Mouse (Mus musculus) heart, embryonic 15.5 days (tissue): ENCODE measurements around the gene Mcidas. TPM values are rescaled to one million over a fixed set of nuclear protein-coding genes. Genes with fewer than 3 reads are reported as not detected.
"Not testable (repeated sequence)": the region's sequence is repeated elsewhere in the genome, so short reads cannot be mapped to it uniquely, and the experiment has no call there.

Source experiments
- ATAC-seq: fragments of 200-750 bp; cut with Nextera tagmentation; replicated peaks from 2 replicates; pipeline ENCODE4 v1.8.0; 2017; ENCODE audit warnings: low read depth, moderate TSS enrichment; ENCODE audit not compliant: insufficient number of reproducible peaks, insufficient read depth, low FRiP score
- H3K27ac ChIP-seq: fragments of 300-500 bp; sonication (generic); 2 replicates; pipeline ENCODE4 v1.5.1; 2015; ENCODE audit warnings: mild to moderate bottlenecking, inconsistent platforms
- H3K27me3 ChIP-seq: fragments of 300-500 bp; sonication (generic); 2 replicates; pipeline ENCODE4 v1.6.1; 2015; ENCODE audit warnings: inconsistent platforms
- H3K36me3 ChIP-seq: fragments of 300-500 bp; sonication (generic); 2 replicates; pipeline ENCODE4 v1.6.1; 2015; ENCODE audit warnings: mild to moderate bottlenecking, inconsistent platforms
- H3K4me1 ChIP-seq: fragments of 300-500 bp; sonication (generic); replicated peaks from 2 replicates; pipeline ENCODE4 v1.6.1; 2015; ENCODE audit warnings: inconsistent platforms
- H3K4me2 ChIP-seq: fragments of 300-500 bp; sonication (generic); 2 replicates; pipeline ENCODE4 v1.6.1; 2015; ENCODE audit warnings: inconsistent platforms, mild to moderate bottlenecking, moderate library complexity
- H3K4me3 ChIP-seq: fragments of 300-500 bp; sonication (generic); 2 replicates; pipeline ENCODE4 v1.5.1; 2015; ENCODE audit warnings: mild to moderate bottlenecking, inconsistent platforms
- H3K9ac ChIP-seq: fragments of 300-500 bp; sonication (generic); 2 replicates; pipeline ENCODE4 v1.6.1; 2015; ENCODE audit warnings: mild to moderate bottlenecking, inconsistent platforms
- H3K9me3 ChIP-seq: fragments of 300-500 bp; sonication (generic); replicated peaks from 2 replicates; pipeline ENCODE4 v1.6.1; 2016; ENCODE audit warnings: inconsistent platforms
- WGBS: fragments of 180-500 bp; shearing (Covaris S2); methylation state at CpG from one replicate; pipeline ENCODE4 v1.1.7; 2015; ENCODE audit warnings: mixed read lengths; 5-methylcytosine and 5-hydroxymethylcytosine counted together
- polyA plus RNA-seq: library from polyadenylated mRNA; unstranded; fragments of >200 nt; fragmentation: Nextera tagmentation; extraction: Ambion mirVana; gene quantifications from 2 replicates; pipeline ENCODE4 v1.2.1, GENCODE M21; 2015

Mcidas gene
- polyA plus RNA-seq, 1 experiment from 2014 or later, result 0.21 TPM

DNA sequence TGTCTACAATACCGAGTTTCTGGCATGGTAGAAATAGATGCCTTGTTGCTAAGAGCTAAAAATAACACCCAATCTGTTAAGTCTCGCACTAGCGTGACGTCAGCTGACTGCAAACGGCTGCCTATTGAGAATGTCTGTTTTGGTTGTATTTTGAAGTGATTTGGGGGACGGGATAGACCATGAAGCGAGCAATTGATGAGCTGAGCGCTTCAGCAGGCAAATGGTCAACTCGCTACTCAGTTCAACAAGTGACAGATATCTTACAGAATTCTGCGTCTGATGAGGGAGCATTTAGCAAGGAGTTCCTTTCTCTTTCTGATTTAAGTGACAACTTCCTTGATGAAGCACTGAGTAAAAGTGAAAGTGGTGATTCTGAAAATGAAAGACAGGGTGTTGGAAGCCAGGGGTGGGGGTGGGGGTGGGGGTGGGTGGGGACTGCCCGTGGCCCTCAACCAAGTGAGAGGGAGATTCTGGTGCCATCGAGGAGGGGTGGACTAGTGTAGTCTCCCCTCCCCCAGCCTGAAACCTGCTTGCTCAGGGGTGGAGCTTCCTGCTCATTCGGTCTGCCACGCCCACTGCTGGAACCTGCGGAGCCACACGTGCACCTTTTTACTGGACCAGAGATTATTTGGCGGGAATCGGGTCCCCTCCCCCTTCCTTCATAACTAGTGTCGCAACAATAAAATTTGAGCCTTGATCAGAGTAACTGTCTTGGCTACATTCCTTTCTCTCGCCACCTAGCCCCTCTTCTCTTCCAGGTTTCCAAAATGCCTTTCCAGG lies 19.7 kb downstream of the Mcidas start:
- H3K36me3 ChIP-seq, H3K4me1 ChIP-seq, H3K27ac ChIP-seq, H3K27me3 ChIP-seq, H3K9me3 ChIP-seq, ATAC-seq: not testable (repeated sequence)
- Histone ChIP-seq H3K4me3 (peak overlapping the region; percentile 44), H3K4me2 (peak overlapping the region; percentile 61), H3K9ac (peak overlapping the region; percentile 30; the same call in 1 of the 2 replicates)
- WGBS, result 22% methylated on average over 19 of the region's 20 CpGs

DNA sequence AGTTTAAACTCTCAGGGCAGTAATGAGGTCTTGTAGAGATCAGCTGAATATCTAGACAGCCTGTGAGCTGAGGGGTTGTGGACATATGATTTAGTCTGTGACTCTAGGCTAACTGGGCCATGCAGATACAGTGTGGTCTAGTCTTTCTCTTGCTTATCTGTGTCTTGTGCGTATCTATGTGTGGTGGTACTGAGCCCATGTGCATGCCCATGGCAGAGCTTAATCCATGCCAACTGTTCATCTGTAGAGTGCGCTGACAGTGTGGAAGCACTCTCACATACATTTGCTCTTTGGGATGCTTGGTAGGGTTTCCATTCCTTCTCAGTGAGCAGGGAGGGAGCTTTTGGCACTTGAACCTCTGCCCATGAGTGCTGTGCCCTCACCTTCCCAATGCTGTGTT lies 27.9 kb downstream of the Mcidas start:
- H3K9ac ChIP-seq, result no peak overlapping the region
- no peak overlapping the region for H3K4me3 ChIP-seq
- H3K4me1 ChIP-seq, result no peaks in the 10 kb centered on the region
- no peaks in the 10 kb centered on the region for H3K9me3 ChIP-seq
- no peaks in the 10 kb centered on the region for H3K36me3 ChIP-seq
- WGBS, result 75% methylated on average over 2 of the region's 2 CpGs
- H3K27me3 ChIP-seq, result peaks cover 6% of the 10 kb centered on the region
- no peak for ATAC-seq
- no peak overlapping the region for H3K4me2 ChIP-seq
- H3K27ac ChIP-seq, result no peak overlapping the region

DNA sequence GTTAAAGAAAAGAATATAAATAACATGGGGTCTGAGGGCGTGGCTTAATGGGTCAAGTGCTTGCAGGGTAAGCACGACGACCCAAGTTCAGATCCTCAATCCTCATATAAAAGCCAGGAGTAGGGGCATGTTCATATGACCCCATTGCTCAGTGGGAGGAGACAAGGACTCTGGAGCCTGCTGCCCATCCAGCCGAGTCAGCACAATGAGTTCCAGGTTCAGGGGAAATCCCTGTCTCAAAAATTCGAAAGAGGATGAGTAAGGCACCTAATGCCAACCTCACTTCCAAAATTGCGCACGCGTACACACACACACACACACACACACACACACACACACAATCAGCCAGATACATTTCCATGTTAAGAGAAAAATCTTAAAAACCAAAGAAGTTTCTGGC lies 28.8 kb downstream of the Mcidas start:
- Histone ChIP-seq H3K27ac (no peak overlapping the region), H3K4me3 (no peak overlapping the region), H3K27me3 (peaks cover 7% of the 10 kb centered on the region), H3K9ac (no peak overlapping the region), H3K4me2 (no peak overlapping the region), H3K9me3 (no peaks in the 10 kb centered on the region), H3K4me1 (no peaks in the 10 kb centered on the region), H3K36me3 (no peaks in the 10 kb centered on the region)
- WGBS, result 74% methylated on average over 8 of the region's 8 CpGs
- ATAC-seq, result no peak

DNA sequence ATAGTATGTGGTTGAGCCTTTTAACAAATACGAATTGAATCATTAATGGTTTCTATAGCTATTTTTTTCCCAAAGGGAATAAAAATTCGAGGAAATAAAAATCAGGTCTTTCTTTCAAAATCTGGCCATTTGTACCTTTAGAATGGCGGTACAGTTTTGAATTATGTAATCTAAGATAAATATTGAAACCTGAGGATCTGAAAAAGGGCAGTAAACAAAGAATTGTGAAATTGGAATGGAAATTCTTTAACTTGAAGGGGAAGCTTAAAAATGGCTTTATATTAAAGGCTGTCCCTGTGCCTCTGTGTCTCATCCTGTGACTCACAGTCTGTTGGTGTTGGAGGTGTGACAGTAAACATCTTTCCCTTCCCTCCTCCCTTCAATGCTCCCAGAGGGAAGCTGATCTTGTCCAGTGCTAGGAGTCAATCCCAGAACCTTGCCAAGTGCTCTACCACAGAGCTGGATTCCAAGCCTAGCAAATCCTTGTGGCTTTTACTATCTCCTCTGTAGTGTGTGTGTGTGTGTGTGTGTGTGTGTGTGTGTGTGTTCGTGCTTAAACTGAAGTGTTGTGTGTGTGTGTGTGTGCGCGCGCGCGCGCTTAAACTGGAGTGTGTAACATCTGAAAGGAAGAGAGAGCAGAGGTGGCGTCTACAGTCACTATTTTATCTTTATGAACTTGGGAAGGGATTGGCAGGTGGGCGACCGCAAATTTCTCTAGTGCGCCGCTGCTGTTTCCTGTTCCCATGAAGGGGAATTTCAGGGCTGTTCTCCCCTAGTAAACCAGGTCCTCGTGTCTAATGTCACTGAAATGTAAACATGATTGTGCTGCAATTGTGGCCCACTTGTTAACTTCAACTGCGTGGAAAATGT lies 29.9 kb downstream of the Mcidas start:
- 73% methylated on average over 17 of the region's 17 CpGs for WGBS
- H3K27ac ChIP-seq, result no peak overlapping the region
- no peak overlapping the region for H3K4me3 ChIP-seq
- H3K27me3 ChIP-seq, result peaks cover 16% of the 10 kb centered on the region
- no peak for ATAC-seq
- H3K4me2 ChIP-seq, result no peak overlapping the region
- H3K36me3 ChIP-seq, result no peaks in the 10 kb centered on the region
- H3K9me3 ChIP-seq, result no peaks in the 10 kb centered on the region
- no peaks in the 10 kb centered on the region for H3K4me1 ChIP-seq
- no peak overlapping the region for H3K9ac ChIP-seq

DNA sequence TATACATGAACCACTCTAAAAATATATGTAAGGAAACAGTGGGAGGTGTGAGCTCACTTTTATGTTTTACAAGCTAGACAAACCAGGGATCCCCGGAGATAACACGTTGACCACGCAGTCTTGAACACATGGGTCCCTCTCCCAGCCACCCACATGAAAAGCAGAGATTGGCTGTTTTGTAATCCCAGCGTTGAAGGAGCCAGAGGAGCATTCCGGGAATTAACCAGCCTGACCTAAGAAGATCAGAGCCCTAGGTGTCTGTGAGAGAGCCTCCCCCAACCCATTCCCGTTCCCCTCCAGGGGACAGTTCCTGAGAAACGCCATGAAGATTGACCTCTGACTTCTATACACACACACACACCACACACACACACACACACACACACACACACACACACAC lies 37.7 kb downstream of the Mcidas start:
- Histone ChIP-seq H3K4me3 (peak overlapping the region; percentile 60), H3K9ac (no peak overlapping the region; the same call in 1 of the 2 replicates), H3K4me2 (peak overlapping the region; percentile 99), H3K4me1 (peaks cover 28% of the 10 kb centered on the region), H3K27me3 (peaks cover 58% of the 10 kb centered on the region), H3K27ac (no peak overlapping the region), H3K9me3 (no peaks in the 10 kb centered on the region), H3K36me3 (no peaks in the 10 kb centered on the region)
- ATAC-seq, result no peak
- WGBS, result 2% methylated on average over 7 of the region's 7 CpGs

DNA sequence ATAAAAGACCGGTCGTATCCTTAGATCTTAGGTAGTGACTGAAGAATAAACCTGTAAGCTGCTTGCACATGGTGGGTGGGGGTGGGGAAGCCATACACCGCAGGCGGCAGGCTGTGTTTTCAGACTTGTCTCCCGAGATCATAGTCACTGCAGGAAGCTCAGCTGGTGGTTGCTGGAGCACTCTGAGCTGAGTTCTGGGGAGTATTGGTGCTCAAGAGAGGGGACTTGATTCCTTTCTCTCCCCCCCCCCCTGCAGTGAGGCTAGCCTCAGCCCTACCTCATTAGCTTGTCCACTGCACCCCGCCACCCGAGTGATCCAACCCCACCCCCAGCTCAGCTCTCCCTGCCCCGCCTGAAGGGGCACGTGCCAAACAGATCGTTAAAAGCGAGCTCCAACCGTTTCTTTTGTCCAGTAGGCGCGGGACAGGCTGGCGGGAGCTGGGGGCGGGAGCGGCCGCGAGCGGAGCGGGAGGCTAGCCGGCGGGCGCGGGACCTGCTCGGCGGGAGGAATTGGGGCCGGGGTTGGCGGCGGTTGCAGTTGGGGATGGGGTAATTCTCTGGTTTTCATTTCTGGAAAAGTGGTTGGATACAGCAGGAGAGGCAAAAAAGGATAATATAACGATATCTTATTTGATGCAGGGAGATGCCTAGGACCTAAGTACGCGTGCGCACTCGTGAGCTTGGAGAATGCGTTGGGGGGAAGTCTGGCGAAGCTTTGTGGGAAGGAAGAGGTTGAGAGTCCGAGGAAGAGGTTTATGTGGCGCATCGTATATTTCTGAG lies 38.3 kb downstream of the Mcidas start:
- no peak for ATAC-seq
- Histone ChIP-seq H3K9me3 (no peaks in the 10 kb centered on the region), H3K36me3 (no peaks in the 10 kb centered on the region), H3K27ac (no peak overlapping the region), H3K4me2 (peak overlapping the region; percentile 99), H3K27me3 (peaks cover 58% of the 10 kb centered on the region), H3K4me1 (peaks cover 28% of the 10 kb centered on the region), H3K4me3 (peak overlapping the region; percentile 60), H3K9ac (peak overlapping the region; percentile 54)
- under 1% methylated on average over 40 of the region's 40 CpGs for WGBS

DNA sequence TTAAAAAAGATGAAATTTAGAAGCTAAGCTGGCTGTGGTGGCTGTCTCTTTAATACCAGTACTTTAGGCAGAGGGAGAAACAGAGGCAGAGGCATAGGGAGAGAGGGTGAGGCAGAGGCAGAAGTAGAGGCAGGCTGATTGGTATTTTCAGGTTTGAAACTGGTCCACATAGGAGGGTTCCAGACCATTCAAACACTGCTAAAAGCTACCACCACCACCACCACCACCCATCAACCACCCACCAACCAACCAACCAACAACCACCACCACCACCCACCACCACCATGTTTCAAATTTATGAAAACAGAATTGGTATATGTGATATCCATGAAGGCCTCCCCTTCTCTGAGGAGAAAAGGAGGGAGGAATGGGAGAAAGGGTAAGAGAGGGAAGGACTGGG lies 39.2 kb downstream of the Mcidas start:
- Histone ChIP-seq H3K36me3 (no peaks in the 10 kb centered on the region), H3K4me1 (peaks cover 30% of the 10 kb centered on the region), H3K27me3 (peaks cover 58% of the 10 kb centered on the region), H3K9ac (no peak overlapping the region), H3K4me2 (peak overlapping the region; percentile 99), H3K4me3 (no peak overlapping the region), H3K9me3 (no peaks in the 10 kb centered on the region), H3K27ac (no peak overlapping the region)
- no peak for ATAC-seq

DNA sequence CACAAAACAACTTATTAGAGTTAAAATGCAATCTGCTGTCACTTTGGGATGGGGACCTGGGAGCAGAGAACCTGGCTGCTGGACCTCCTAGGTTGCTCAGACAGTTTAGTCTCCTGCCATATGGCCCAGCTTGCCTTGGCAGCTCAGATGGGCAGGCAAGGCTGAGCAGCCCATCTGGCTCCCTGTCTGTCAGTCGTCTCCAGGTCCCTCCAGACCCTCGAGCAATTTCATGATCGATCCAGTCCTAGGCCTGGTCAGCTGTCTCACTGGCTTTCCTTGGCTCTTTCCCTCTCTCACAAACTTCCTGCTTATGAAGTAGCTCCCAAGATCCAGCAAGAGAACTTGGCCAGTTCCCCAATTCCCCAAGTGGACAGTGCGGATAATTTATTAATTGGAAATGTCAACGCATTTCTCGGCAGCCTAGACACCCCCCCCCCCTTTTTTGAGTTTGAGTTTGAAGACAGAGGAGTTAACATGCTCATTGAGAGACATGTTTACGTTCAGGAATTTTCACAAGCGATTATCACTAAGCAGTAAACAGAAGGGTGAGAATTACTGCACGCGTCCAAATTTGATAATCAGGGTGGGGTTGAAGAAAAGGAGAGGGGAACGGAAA lies 40.7 kb downstream of the Mcidas start:
- peak overlapping the region; percentile 96 for H3K4me2 ChIP-seq
- peaks cover 30% of the 10 kb centered on the region for H3K4me1 ChIP-seq
- WGBS, result 7% methylated on average over 11 of the region's 11 CpGs
- peak overlapping the region; percentile 45 for H3K9ac ChIP-seq
- no peak for ATAC-seq
- H3K27ac ChIP-seq, result no peak overlapping the region
- H3K27me3 ChIP-seq, result peaks cover 53% of the 10 kb centered on the region
- no peaks in the 10 kb centered on the region for H3K36me3 ChIP-seq
- peak overlapping the region; percentile 54 for H3K4me3 ChIP-seq
- H3K9me3 ChIP-seq, result no peaks in the 10 kb centered on the region

DNA sequence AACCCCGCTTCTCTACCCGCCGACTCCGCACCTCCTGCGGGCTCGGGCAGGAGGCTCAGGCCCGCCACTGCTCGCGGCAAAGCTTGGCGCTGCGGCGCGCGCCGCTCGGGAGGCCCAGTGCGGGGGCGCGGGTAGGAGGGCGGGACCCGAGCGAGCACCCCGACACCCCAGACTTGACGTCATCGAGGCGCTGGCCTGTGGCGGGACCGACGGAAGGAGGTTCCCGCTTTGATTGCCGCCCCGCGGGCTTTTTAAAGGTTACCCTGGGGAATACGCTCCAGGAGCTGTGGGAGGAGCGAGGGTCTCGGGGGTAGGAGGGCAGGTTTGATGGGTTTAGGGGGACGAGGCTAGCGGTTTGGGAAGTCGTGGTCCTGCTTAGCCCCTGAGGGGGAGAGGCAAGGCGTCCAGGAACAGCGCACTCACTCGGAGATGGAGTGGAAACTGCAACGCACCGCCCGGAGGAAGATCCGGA lies 41.3 kb downstream of the Mcidas start, which contains the start of gene Cdc20b:
Gene Cdc20b, plus strand, starts transcription at position 162 of the 472 bp plus-strand sequence.
- Histone ChIP-seq H3K4me2 (peak within 1 kb of the TSS; percentile 96), H3K27me3 (peaks cover 47% of the 10 kb centered on the region), H3K9ac (peak within 1 kb of the TSS; percentile 45), H3K36me3 (no peaks in the 10 kb centered on the region), H3K9me3 (no peaks in the 10 kb centered on the region), H3K27ac (no peak within 1 kb of the TSS), H3K4me3 (peak within 1 kb of the TSS; percentile 54), H3K4me1 (peaks cover 30% of the 10 kb centered on the region)
- WGBS, result under 1% methylated on average over 46 of the region's 46 CpGs
- ATAC-seq, result no peak

DNA sequence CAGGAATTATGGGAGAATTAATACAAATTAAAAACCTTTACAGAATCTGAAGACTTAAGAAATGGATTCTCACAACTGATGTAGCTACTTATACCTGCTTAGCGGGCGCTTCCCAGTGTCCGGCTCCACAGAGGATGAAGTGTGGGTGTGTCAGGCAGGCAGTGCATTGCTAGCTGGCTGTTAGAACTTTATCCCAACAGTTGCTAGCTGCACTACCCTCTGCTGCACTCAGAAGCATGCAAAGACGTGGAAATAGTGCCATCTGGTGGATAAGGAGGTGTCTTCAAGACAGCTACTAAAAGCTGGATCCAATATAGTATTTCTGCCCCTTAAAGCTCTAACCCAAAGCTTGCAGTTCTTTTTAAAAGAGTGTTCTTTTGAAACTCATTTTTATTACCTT lies 42.2 kb downstream of the Mcidas start:
- WGBS, result under 1% methylated on average over 4 of the region's 4 CpGs
- peak overlapping the region; percentile 96 for H3K4me2 ChIP-seq
- no peak overlapping the region for H3K27ac ChIP-seq
- peak overlapping the region; percentile 54 for H3K4me3 ChIP-seq
- peaks cover 42% of the 10 kb centered on the region for H3K27me3 ChIP-seq
- peak; percentile 81 for ATAC-seq
- peaks cover 30% of the 10 kb centered on the region for H3K4me1 ChIP-seq
- H3K9me3 ChIP-seq, result no peaks in the 10 kb centered on the region
- H3K9ac ChIP-seq, result no peak overlapping the region
- H3K36me3 ChIP-seq, result no peaks in the 10 kb centered on the region
